Mouse (Mus musculus) stomach, postnatal 0 days (tissue): ENCODE results near the gene Platr17.

Source experiments
- CTCF ChIP-seq: IDR thresholded peaks from 2 replicates; pipeline ENCODE4 v1.5.1; 2016; ENCODE audit warnings: antibody characterized with exemption, low read depth, mild to moderate bottlenecking, moderate library complexity
- EP300 ChIP-seq: optimal IDR thresholded peaks from 2 replicates; pipeline ENCODE3; 2016; ENCODE audit warnings: antibody characterized with exemption

- TF ChIP-seq EP300, result no peak
- no peak for TF ChIP-seq CTCF
Observed at GRCm38 (mm10) chr17:33900989-33901314, 4.0 kb upstream of the Platr17 start.
